Mouse (Mus musculus): ENCODE results near the gene Orai2.
A peak's percentile ranks its signal among the peaks of the same experiment; 100 is the strongest.

Orai2 gene

GRCm38 (mm10) chr5:136137658-136138274 lies 32.7 kb downstream of the Orai2 start:
- peak; percentile 86 for DNase-seq (ENCODE audit: low read depth, low spot score)

GRCm38 (mm10) chr5:136136292-136136990 lies 34.1 kb downstream of the Orai2 start:
- DNase-seq (ENCODE audit: low read depth, low spot score) = peak; percentile 50

DNA sequence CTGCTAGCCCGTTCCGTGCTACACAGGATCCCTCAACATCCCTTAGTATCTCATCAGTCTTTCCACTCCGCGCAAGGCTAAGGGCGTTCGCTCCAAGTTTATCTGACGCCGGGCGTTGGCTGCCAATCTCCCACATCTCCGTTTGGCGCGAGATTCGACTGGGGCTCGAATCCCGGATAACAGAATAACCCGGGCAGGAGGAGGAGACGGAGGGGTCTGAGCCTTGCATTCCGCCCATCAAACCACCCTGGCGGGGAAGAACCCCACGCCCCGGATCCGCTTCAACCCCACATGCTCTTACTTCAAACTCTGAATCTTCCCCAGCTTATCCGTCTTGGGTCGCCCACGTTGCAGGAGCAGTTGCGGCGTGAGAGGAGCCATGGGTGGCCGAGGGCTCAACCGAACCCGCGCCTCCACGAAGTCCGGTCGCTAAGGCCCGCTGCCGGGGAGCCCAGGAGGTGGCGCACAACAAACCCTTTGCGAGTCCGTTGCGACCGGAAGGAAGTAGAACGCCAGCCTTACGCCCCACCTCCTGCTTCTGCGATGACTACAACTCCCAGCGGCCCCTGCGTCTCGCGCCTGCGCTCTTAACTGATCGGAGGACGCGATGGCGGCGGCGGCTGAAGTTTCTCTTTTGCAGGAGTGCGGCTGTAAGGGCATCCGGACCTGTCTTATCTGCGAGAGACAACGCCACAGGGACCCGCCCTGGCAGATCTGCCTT lies 34.8 kb downstream of the Orai2 start, which contains the start of the genes Lrwd1 and Alkbh4:
Lrwd1 (minus strand) TSS at position 504 of the 721 bp plus-strand sequence.
Alkbh4 (plus strand) TSS at position 576 of the 721 bp plus-strand sequence.
- peak; percentile 99 for DNase-seq (ENCODE audit: low read depth, low spot score)

GRCm38 (mm10) chr5:136122165-136122564 lies 48.3 kb downstream of the Orai2 start:
- DNase-seq (ENCODE audit: low read depth, low spot score) = no peak

GRCm38 (mm10) chr5:136116784-136117112 lies 53.8 kb downstream of the Orai2 start:
- DNase-seq (ENCODE audit: low read depth, low spot score) = no peak

DNA sequence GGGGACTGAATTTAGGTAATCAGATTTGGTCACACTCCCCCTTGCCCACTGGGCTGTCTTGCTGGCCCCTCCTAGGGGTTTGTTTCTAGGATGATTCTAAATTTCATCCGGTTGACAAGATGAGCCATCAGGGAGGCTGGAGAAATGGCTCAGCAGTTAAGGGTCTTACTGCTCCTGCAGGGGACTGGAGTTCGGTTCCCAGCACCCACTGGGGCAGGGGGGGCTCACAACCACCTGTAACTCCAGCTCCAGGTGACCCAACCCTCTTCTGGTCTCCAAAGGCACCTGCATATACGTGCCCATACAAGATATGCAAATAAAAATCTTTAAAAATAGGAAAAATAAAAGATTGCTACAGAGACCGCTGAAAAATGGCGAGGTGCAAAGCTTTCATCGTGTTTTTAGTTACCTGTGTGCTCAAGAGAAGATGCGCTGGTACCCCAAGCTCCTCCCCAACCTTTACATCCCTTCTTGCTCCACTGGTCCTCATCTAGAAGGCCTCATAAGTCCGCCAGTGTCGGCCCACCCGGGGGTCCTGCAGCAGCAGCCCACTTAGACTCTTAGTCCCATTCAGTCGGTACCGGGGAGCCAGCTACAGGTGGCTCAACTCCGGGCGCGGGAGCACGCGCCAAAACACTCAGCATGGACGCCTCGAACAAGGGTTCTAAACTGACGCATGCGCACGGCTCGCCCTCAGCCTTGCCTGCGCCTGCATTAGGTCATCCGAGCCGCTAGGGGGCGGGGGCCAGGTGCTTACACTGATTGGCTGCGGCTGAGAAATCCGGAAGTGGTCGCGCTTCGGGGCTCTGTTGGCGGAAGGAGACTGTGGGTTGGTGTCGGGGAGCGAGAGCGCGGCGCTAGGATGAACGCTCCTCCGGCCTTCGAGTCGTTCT lies 54.4 kb downstream of the Orai2 start, which contains the start of gene Polr2j:
Polr2j (plus strand) TSS at position 741 of the 893 bp plus-strand sequence.
- DNase-seq (ENCODE audit: low read depth, low spot score) = peak; percentile 99

DNA sequence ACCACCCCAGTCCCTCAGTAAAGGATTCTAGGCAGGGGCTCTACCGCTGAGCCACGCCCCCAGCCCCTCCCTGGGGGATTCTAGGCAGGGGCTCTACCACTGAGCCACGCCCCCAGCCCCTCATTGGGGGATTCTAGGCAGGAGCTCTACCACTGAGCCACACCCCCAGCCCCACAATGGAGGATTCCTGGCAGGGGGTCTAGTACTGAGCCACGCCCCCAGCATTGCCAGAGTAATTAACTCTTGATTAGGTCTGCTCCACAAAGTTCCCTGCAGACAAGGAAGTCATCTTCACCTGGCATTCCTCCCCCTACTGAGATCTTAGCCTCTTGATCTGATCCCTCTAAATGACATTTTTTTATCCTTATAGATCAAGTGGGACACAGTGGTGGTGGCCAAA lies 57.0 kb downstream of the Orai2 start:
- DNase-seq (ENCODE audit: low read depth, low spot score) = peak; percentile 85

DNA sequence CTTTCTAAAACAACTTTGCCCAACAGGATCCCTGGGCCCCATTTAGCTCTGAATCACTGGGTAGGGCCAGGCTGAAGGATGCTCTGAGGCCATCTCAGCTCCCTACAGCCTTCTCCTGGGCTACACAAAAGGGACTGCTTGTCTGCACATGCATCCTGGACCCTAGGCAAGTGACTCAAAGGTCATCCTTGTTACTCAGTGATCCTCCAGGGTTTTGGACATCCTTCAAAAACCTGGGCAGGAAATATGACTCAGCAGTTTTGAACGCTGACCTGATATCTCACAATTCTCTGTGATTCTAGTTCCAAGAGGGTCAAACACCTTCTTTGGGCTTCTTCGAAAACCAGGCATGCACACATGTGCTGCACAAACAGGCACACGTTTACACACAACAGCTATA lies 61.5 kb downstream of the Orai2 start:
- no peak for DNase-seq (ENCODE audit: low read depth, low spot score)

- no peak for DNase-seq (ENCODE audit: low read depth, low spot score)
These were observed 62.0 kb downstream of the Orai2 start for GRCm38 (mm10) chr5:136108486-136108885.

DNA sequence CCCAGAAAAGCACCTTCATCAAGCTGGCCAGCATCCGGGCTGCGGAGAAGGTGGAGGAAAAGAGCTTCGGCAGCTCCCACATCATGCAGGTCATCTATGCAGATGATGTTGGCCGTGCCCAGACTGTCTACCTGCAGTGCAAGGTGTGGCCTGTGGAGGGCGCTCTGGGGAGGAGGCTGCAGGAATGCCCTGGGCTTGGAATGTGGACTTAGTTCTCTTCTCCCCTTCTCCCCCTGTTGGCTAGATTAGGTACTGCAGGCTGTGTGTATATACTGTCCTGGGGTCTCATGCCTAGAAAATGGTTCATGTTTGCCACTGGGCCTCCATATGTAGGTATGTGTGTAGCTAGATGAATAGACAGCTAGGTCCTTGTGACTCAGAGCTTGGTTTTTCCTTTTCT lies 66.0 kb downstream of the Orai2 start:
- DNase-seq (ENCODE audit: low read depth, low spot score) = peak; percentile 96

- peak; percentile 97 for DNase-seq (ENCODE audit: low read depth, low spot score)
These were observed 68.3 kb downstream of the Orai2 start for GRCm38 (mm10) chr5:136102099-136102820.

- DNase-seq (ENCODE audit: low read depth, low spot score) = no peak
These were observed 72.0 kb downstream of the Orai2 start for GRCm38 (mm10) chr5:136098536-136098935.

Data from ZHBTc4 (cell line).